Mouse (Mus musculus): ENCODE results near the gene Egfr. TPM values are rescaled to one million over a fixed set of nuclear protein-coding genes. Genes with fewer than 3 reads are reported as not detected.
A peak's percentile ranks its signal among the peaks of the same experiment; 100 is the strongest.

The Egfr gene
- polyA plus RNA-seq, 1 experiment, result 63.3 TPM

GRCm38 (mm10) chr11:16829468-16829867 is 77.5 kb downstream of the Egfr start:
- H3K4me1 ChIP-seq (ENCODE audit: control insufficient read depth, insufficient read depth, insufficient read length, low read length), result no peaks in the 10 kb centered on the region
- H3K4me3 ChIP-seq (ENCODE audit: low read depth, low read length), result no peak overlapping the region
- H3K27me3 ChIP-seq (ENCODE audit: control insufficient read depth, insufficient read depth, low read length), result no peaks in the 10 kb centered on the region
- no peaks in the 10 kb centered on the region for H3K36me3 ChIP-seq (ENCODE audit: control insufficient read depth, insufficient read depth, low read length)
- TF ChIP-seq CTCF (IDR thresholded peaks at IDR 0.05; ENCODE audit: extremely low read depth, insufficient read length, insufficient replicate concordance, low read depth, low read length) (no peak), POLR2A (IDR thresholded peaks at IDR 0.05; ENCODE audit: low read depth, low read length) (no peak)
- no peak overlapping the region for H3K27ac ChIP-seq (ENCODE audit: insufficient read depth, low read depth, low read length)
- 78% methylated on average over 3 of the region's 3 CpGs for WGBS

- H3K36me3 ChIP-seq (ENCODE audit: control insufficient read depth, insufficient read depth, low read length), result no peaks in the 10 kb centered on the region
- 49% methylated on average over 8 of the region's 8 CpGs for WGBS
- H3K4me1 ChIP-seq (ENCODE audit: control insufficient read depth, insufficient read depth, insufficient read length, low read length), result no peaks in the 10 kb centered on the region
- no peak overlapping the region for H3K27ac ChIP-seq (ENCODE audit: insufficient read depth, low read depth, low read length)
- no peak overlapping the region for H3K4me3 ChIP-seq (ENCODE audit: low read depth, low read length)
- H3K27me3 ChIP-seq (ENCODE audit: control insufficient read depth, insufficient read depth, low read length), result no peaks in the 10 kb centered on the region
- TF ChIP-seq CTCF (IDR thresholded peaks at IDR 0.05; ENCODE audit: extremely low read depth, insufficient read length, insufficient replicate concordance, low read depth, low read length) (no peak), POLR2A (IDR thresholded peaks at IDR 0.05; ENCODE audit: low read depth, low read length) (no peak)
These were observed 78.7 kb downstream of the Egfr start for GRCm38 (mm10) chr11:16830531-16831227.

GRCm38 (mm10) chr11:16831974-16832464 is 80.0 kb downstream of the Egfr start:
- no peak overlapping the region for H3K4me3 ChIP-seq (ENCODE audit: low read depth, low read length)
- no peaks in the 10 kb centered on the region for H3K36me3 ChIP-seq (ENCODE audit: control insufficient read depth, insufficient read depth, low read length)
- no peaks in the 10 kb centered on the region for H3K4me1 ChIP-seq (ENCODE audit: control insufficient read depth, insufficient read depth, insufficient read length, low read length)
- TF ChIP-seq CTCF (IDR thresholded peaks at IDR 0.05; ENCODE audit: extremely low read depth, insufficient read length, insufficient replicate concordance, low read depth, low read length) (no peak), POLR2A (IDR thresholded peaks at IDR 0.05; ENCODE audit: low read depth, low read length) (no peak)
- H3K27me3 ChIP-seq (ENCODE audit: control insufficient read depth, insufficient read depth, low read length), result no peaks in the 10 kb centered on the region
- no peak overlapping the region for H3K27ac ChIP-seq (ENCODE audit: insufficient read depth, low read depth, low read length)
- 84% methylated on average over 5 of the region's 5 CpGs for WGBS

GRCm38 (mm10) chr11:16838772-16839171 is 86.8 kb downstream of the Egfr start:
- Histone ChIP-seq H3K4me3 (ENCODE audit: low read depth, low read length) (no peak overlapping the region), H3K36me3 (ENCODE audit: control insufficient read depth, insufficient read depth, low read length) (no peaks in the 10 kb centered on the region), H3K4me1 (ENCODE audit: control insufficient read depth, insufficient read depth, insufficient read length, low read length) (no peaks in the 10 kb centered on the region), H3K27ac (ENCODE audit: insufficient read depth, low read depth, low read length) (no peak overlapping the region), H3K27me3 (ENCODE audit: control insufficient read depth, insufficient read depth, low read length) (no peaks in the 10 kb centered on the region)
- WGBS, result 83% methylated on average over 3 of the region's 3 CpGs
- TF ChIP-seq CTCF (IDR thresholded peaks at IDR 0.05; ENCODE audit: extremely low read depth, insufficient read length, insufficient replicate concordance, low read depth, low read length) (no peak), POLR2A (IDR thresholded peaks at IDR 0.05; ENCODE audit: low read depth, low read length) (no peak)

GRCm38 (mm10) chr11:16842924-16843323 is 90.9 kb downstream of the Egfr start:
- H3K4me1 ChIP-seq (ENCODE audit: control insufficient read depth, insufficient read depth, insufficient read length, low read length), result no peaks in the 10 kb centered on the region; the same call in 1 of the 2 replicates
- H3K27ac ChIP-seq (ENCODE audit: insufficient read depth, low read depth, low read length), result no peak overlapping the region
- 86% methylated on average over 3 of the region's 3 CpGs for WGBS
- TF ChIP-seq CTCF (IDR thresholded peaks at IDR 0.05; ENCODE audit: extremely low read depth, insufficient read length, insufficient replicate concordance, low read depth, low read length) (no peak), POLR2A (IDR thresholded peaks at IDR 0.05; ENCODE audit: low read depth, low read length) (no peak)
- no peak overlapping the region for H3K4me3 ChIP-seq (ENCODE audit: low read depth, low read length)
- no peaks in the 10 kb centered on the region for H3K36me3 ChIP-seq (ENCODE audit: control insufficient read depth, insufficient read depth, low read length)
- H3K27me3 ChIP-seq (ENCODE audit: control insufficient read depth, insufficient read depth, low read length), result no peaks in the 10 kb centered on the region

- Histone ChIP-seq H3K4me1 (ENCODE audit: control insufficient read depth, insufficient read depth, insufficient read length, low read length) (no peaks in the 10 kb centered on the region; the same call in 1 of the 2 replicates), H3K4me3 (ENCODE audit: low read depth, low read length) (no peak overlapping the region), H3K36me3 (ENCODE audit: control insufficient read depth, insufficient read depth, low read length) (no peaks in the 10 kb centered on the region), H3K27me3 (ENCODE audit: control insufficient read depth, insufficient read depth, low read length) (no peaks in the 10 kb centered on the region), H3K27ac (ENCODE audit: insufficient read depth, low read depth, low read length) (no peak overlapping the region)
- no peak for TF ChIP-seq CTCF (IDR thresholded peaks at IDR 0.05; ENCODE audit: extremely low read depth, insufficient read length, insufficient replicate concordance, low read depth, low read length)
- TF ChIP-seq POLR2A (IDR thresholded peaks at IDR 0.05; ENCODE audit: low read depth, low read length), result no peak
- WGBS, result 57% methylated on average over 12 of the region's 12 CpGs
These were observed 92.0 kb downstream of the Egfr start for GRCm38 (mm10) chr11:16843889-16844568.

GRCm38 (mm10) chr11:16848881-16849280 is 96.9 kb downstream of the Egfr start:
- Histone ChIP-seq H3K27ac (ENCODE audit: insufficient read depth, low read depth, low read length) (peak overlapping the region; percentile 43), H3K4me1 (ENCODE audit: control insufficient read depth, insufficient read depth, insufficient read length, low read length) (no peaks in the 10 kb centered on the region; the same call in 1 of the 2 replicates), H3K4me3 (ENCODE audit: low read depth, low read length) (no peak overlapping the region), H3K27me3 (ENCODE audit: control insufficient read depth, insufficient read depth, low read length) (no peaks in the 10 kb centered on the region), H3K36me3 (ENCODE audit: control insufficient read depth, insufficient read depth, low read length) (no peaks in the 10 kb centered on the region)
- TF ChIP-seq CTCF (IDR thresholded peaks at IDR 0.05; ENCODE audit: extremely low read depth, insufficient read length, insufficient replicate concordance, low read depth, low read length) (no peak), POLR2A (IDR thresholded peaks at IDR 0.05; ENCODE audit: low read depth, low read length) (no peak)
- 79% methylated on average over 6 of the region's 6 CpGs for WGBS

Measured in small intestine, adult 2 months (tissue).